Mouse (Mus musculus) urinary bladder, postnatal 4 days (tissue): ENCODE measurements around the gene Hipk4.

Experiments used
- DNase-seq, 2 experiments: peaks; one replicate each; pipeline ENCODE4 v3.0.0; 2021 to 2022; ENCODE audit warnings: low spot score in 2 of 2

Hipk4 gene

GRCm38 (mm10) chr7:27540521-27540920, 17.5 kb downstream of the Hipk4 start:
- no peak for DNase-seq

DNA sequence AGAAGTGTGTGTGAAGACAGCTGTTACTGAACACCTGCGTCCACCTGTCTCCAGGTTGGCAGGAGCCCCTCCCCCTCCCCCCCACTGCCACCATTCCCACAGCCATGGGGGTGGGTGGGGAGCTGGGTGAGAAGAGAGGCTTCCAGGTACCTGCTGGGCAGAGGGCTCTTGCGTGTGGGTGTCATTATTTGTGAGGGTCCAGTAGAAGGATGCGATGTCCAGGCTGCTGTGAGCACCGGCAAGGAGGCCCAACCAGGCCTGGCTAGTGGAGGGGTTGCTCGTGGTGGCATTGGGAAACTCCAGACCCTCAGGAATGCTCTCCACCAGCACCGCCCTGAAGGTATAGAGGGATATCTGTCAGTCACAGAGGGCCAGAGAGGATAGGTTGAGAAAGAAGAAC, 17.9 kb downstream of the Hipk4 start:
- DNase-seq, result no peak

- no peak for DNase-seq
Measured at GRCm38 (mm10) chr7:27541431-27541830, 18.4 kb downstream of the Hipk4 start.

- DNase-seq, result no peak
Measured at GRCm38 (mm10) chr7:27541922-27542321, 18.9 kb downstream of the Hipk4 start.

DNA sequence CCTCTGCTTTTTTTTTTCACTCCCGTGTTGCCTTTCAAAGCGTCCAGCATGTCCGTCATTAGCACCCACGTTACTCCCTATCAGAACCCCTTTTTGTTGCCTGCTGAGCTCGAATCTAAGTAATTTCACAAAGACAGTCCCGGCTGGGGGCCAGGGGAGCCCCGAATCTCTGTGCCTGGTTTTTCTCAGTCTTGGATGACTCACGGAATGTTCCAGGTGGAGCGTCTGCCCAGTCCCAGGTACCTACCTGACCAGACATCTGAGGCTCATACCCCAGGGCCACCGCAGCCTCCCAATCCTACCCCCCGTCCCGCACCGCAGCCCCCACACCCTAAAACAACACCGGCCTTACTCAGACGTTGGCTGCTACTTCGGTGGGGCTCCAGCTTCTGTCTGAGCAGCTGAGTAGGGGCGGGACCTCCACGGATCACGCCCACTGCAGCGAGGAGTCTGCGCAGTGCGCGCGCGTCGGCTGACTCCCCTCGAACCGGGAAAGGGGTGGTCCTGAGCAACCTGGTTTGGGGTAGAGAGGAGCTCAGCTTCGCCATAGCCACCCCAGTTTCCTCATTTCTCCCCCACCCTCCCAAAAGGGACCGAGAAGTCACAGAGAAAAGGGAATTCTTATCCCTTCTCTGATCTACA, 19.4 kb downstream of the Hipk4 start:
- DNase-seq, result peak; percentile 81 to 87

GRCm38 (mm10) chr7:27543065-27543464, 20.0 kb downstream of the Hipk4 start:
- no peak for DNase-seq

DNA sequence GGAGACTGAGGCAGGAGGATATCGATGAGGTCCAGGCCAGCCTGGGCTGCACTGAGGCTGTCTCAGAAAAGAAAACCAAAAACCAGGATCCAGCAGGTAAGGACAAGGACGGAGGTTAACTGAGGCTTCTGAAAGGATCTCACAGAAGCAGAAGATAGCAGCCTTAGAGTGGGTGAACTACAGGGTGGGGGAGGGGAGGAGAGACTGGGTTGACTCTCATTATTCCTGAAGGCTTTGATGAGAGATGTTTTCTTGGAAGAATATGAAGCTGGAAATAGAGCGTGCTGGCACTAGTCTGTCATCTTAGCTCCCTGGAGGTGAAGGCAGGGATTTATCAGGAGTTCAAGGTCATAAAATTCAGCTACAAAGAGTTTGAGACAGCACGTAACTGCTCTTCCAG, 20.8 kb downstream of the Hipk4 start:
- no peak for DNase-seq

- no peak for DNase-seq
Measured at GRCm38 (mm10) chr7:27544675-27545370, 21.8 kb downstream of the Hipk4 start.

DNA sequence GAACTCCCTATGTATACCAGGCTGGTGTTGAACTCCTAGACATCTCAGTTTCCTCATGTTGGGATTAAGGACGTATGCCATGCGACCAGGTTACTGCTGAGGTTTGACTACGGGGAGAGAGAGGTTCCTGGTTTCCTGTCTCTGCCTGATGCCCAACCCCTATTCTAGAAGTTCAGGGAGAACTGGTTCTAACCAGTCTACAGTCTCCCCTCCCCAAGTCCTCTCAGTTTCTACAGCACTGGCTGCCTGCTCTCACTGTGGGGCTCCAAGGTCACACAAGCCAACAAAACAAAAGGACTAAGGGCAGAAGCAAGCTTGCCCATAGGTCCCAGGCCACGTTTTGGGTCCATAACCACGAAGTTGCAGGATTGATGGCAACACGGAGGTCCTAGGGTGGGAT, 26.5 kb downstream of the Hipk4 start:
- no peak for DNase-seq

DNA sequence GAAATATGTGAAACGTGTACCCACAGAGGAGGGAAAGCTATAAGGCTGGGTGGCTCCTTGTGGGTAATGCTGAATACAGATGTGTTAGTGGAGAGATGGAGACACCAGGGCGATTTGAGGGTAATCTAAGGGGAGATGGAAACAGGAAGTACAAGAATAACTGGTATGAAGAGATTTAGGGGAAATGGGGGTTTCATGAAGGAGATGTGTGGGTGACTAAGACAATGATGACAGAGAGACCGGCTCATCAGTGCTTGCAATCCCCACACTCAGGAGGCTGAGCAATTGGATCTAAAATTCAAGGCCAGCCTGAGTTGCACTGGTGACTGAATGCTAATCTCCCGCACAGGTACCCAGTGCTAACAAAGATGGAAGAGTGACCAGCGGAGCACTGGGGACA, 29.0 kb downstream of the Hipk4 start:
- no peak for DNase-seq

DNA sequence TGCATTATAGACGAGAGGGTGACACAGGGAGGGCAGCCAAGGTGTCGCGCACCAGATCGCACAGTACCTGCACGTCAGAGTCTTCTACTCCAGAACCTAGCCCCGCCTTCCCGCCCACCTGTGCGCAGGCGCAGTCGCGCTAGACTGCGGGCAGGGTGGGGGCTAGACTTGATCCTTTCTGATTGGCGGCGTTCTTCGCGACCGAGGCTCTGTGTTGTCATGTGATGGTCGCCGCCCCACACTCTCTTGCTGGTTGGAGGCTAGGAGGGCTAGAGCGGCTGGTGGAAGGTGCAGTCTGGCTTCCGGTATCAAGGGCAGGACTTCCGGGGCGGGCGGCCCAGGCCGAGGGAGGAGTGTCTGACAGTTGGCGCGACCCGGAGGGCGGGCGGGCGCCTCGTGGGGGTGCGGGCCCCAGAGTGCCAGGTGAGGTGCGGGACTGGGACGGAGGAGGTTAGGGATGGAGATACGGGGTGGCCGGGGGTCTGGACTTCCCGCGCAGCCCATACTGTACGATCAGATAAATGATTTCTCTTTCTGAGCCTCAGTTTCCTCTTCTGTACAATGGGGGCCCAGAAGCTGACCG, 30.0 kb downstream of the Hipk4 start, which contains the start of the genes Pld3 and 2310022A10Rik:
Gene Pld3, minus strand, starts transcription at position 288 of the 583 bp plus-strand sequence.
Gene 2310022A10Rik, plus strand, starts transcription at position 303 of the 583 bp plus-strand sequence.
- peak; percentile 94 to 95 for DNase-seq

DNA sequence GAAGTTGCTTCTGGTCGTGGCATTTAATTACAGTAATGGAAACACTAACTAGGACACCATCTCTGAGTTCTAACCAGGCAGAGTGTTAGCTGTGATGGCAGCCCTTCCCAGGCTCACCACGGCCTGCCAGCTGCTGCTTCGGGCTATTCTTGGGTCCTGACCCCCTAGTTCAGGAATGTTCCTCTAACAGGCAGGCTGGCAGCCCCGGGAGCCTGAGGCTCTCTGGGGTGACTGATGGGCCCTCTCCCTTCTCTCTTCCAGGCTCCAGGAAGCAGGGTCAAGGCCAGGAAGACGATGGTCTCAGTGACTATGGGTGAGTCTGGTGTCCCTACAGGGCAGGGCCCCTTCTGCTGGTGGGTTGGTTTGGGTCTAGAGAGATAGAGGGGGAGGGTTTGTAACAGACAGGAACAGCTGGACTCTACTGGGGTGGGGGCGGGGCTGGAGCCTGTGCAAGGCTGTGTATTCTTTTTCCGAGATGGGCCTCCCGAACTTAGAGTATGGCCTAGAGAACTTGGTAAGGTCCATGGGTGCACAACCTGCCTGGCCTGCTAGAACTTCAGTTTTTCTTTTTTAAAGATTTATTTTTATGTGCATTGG, 37.3 kb downstream of the Hipk4 start:
- DNase-seq, result no peak

- DNase-seq, result no peak
Measured at GRCm38 (mm10) chr7:27560978-27561377, 37.9 kb downstream of the Hipk4 start.

DNA sequence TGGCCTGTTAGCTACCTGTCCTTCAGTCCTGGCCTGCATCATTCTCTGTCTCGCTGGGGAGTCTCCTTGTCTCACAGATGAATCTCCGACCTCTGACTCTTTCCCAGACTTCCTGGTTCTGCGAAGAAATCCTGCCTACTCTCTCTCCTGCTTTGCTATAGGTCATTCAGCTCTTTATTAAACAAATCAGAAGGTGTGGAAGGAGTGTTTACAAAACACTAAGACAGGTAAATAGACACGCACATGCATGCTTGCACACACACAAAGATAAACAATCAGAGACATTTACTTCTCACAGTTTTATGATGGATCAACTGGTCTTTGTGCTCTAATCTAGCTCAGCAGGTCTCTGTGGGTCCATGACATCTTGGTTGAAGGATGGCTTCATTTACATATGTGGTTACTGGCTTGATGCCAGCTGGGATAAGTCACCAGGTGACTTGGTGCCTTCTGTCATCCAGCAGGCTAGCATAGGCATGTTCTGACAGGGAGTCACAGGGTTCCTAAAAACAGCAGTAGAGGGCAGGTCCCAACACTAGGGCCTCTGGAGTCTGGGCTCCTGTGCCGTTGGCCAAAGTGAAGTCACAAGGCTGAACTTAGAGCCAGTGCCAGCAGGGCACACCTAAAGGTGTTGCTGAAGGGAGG, 46.6 kb downstream of the Hipk4 start:
- peak in 1 of 2 experiments; percentile 34 for DNase-seq

- no peak for DNase-seq
Measured at GRCm38 (mm10) chr7:27572133-27572532, 49.1 kb downstream of the Hipk4 start.

GRCm38 (mm10) chr7:27574124-27574880, 51.2 kb downstream of the Hipk4 start:
- no peak for DNase-seq

DNA sequence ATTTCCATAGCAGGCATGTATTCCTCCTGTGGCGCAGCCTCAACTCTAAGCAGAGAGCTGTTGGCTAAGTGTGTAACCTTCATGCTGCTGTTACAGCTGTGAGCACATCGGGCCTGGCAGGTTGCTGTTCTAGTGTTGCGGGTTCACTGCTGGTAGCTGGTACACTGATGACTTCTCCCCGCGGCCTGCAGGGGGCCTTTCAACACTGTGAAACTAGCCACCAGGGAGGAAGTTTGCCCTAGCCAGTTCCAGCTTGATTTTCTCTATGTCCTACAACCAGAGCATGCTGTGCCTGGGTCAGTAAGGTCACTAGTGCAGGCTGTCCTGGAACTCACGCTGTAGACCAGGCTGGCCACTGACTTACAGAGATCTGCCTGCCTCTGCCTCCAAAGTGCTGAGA, 53.8 kb downstream of the Hipk4 start:
- DNase-seq, result no peak

DNA sequence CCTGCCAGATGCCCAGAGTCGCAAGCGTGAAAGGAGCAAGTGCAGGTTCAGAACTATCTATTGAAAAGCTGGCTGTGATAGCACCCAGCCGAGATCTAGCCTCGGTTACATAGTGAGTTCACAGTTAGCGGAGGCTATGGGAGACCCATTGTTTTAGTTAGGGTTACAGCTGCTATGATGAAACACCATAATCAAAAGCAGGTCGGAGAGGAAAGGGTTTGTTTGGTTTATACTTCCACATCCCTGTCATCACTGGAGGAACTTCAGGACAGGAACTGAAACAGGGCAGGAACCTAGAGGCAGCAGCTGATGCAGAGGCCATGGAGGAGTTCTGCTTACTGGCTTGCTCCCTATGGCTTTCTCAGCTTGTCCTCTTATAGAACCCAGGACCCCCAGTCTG, 54.5 kb downstream of the Hipk4 start:
- no peak for DNase-seq

DNA sequence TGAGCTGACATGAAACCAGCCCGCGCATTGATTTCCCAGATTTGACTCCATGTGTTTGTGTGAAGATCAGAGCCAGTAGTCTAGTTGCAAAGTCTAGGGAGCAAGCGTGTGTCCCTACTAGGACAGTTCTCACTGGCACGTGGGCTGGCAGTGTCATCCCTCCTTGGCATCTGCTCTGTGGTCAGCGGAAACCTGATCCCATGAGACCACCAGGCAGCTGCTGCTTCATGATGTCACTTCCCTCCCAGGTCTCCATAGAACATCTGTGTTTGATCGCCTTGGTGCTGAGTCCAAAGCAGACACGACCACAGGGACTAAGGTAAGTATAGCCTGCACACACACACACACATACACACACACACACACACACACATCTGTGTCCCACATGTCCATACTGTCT, 55.4 kb downstream of the Hipk4 start:
- DNase-seq, result no peak

- no peak for DNase-seq
Measured at GRCm38 (mm10) chr7:27580380-27581174, 57.5 kb downstream of the Hipk4 start.
